Mouse (Mus musculus) limb, embryonic 14.5 days (tissue): ENCODE results near the gene Tango6. TPM values are rescaled to one million over a fixed set of nuclear protein-coding genes. Genes with fewer than 3 reads are reported as not detected.

Experiments used
- ATAC-seq: fragments of 200-750 bp; cut with Nextera tagmentation; 2 replicates; pipeline ENCODE4 v1.8.0; 2017; ENCODE audit warnings: low read depth, moderate number of reproducible peaks, moderate TSS enrichment; ENCODE audit not compliant: low FRiP score
- DNase-seq: peaks from one replicate; pipeline ENCODE4 v3.0.0-alpha.2; 2015; ENCODE audit warnings: low spot score
- H3K27ac ChIP-seq: fragments of 300-500 bp; sonication (generic); replicated peaks from 2 replicates; pipeline ENCODE4 v1.5.1; 2014; ENCODE audit warnings: low read depth, mild to moderate bottlenecking, low read length, moderate library complexity, mixed read lengths
- H3K27me3 ChIP-seq: fragments of 300-500 bp; sonication (generic); 2 replicates; pipeline ENCODE4 v1.6.1; 2014; ENCODE audit warnings: low read length, mixed read lengths; ENCODE audit not compliant: control insufficient read depth, insufficient read depth
- H3K36me3 ChIP-seq: fragments of 300-500 bp; sonication (generic); 2 replicates; pipeline ENCODE4 v1.6.1; 2014; ENCODE audit warnings: mild to moderate bottlenecking, low read length, moderate library complexity, mixed read lengths; ENCODE audit not compliant: control insufficient read depth, insufficient read depth
- H3K4me1 ChIP-seq: fragments of 300-500 bp; sonication (generic); 2 replicates; pipeline ENCODE4 v1.6.1; 2014; ENCODE audit warnings: antibody characterized with exemption, low read length, mixed read lengths; ENCODE audit not compliant: control insufficient read depth, insufficient read depth
- H3K4me2 ChIP-seq: fragments of 300-500 bp; sonication (generic); replicated peaks from 2 replicates; pipeline ENCODE4 v1.6.1; 2014; ENCODE audit warnings: low read depth, mild to moderate bottlenecking, low read length, moderate library complexity; ENCODE audit not compliant: severe bottlenecking
- H3K4me3 ChIP-seq: fragments of 300-500 bp; sonication (generic); replicated peaks from 2 replicates; pipeline ENCODE4 v1.5.1; 2014; ENCODE audit warnings: low read length
- H3K9ac ChIP-seq: fragments of 300-500 bp; sonication (generic); 2 replicates; pipeline ENCODE4 v1.6.1; 2014; ENCODE audit warnings: mild to moderate bottlenecking, low read depth, low read length, moderate library complexity; ENCODE audit not compliant: severe bottlenecking
- H3K9me3 ChIP-seq: fragments of 300-500 bp; sonication (generic); 2 replicates; pipeline ENCODE4 v1.6.1; 2016; ENCODE audit warnings: low read length; ENCODE audit not compliant: control insufficient read depth
- POLR2A ChIP-seq: fragments of 200-500 bp; IDR thresholded peaks from 2 replicates; pipeline ENCODE4 v1.8.0; 2012; ENCODE audit warnings: inconsistent platforms, mild to moderate bottlenecking, moderate library complexity, borderline replicate concordance; ENCODE audit not compliant: insufficient read depth, insufficient read length; ENCODE audit errors: extremely low read depth
- WGBS: fragments of 180-500 bp; shearing (Covaris S2); extraction: QIAGEN DNeasy Blood & Tissue Kit; methylation state at CpG from one replicate; pipeline ENCODE4 v1.1.7; 2014; 5-methylcytosine and 5-hydroxymethylcytosine counted together
- polyA plus RNA-seq, 2 experiments: library from polyadenylated mRNA; depleted of rRNA in 1 of 2; stranded (reverse) in 1 of 2; unstranded in 1 of 2; fragments of >200 nt; fragmentation: Nextera tagmentation in 1 of 2; extraction: Ambion mirVana in 1 of 2; gene quantifications; 2 replicates each; pipeline versions ENCODE4 v1.2.1 to v1.2.3; 2012 to 2014

Tango6 gene
- polyA plus RNA-seq, 2 experiments: 5.9 to 6.5 TPM

GRCm38 (mm10) chr8:106766736-106767135 lies 83.9 kb downstream of the Tango6 start:
- DNase-seq: no peak
- no peak overlapping the region for H3K27ac ChIP-seq
- no peaks in the 10 kb centered on the region for H3K27me3 ChIP-seq
- H3K4me2 ChIP-seq: no peak overlapping the region
- WGBS: 85% methylated on average over 5 of the region's 5 CpGs
- H3K36me3 ChIP-seq: no peaks in the 10 kb centered on the region
- H3K9me3 ChIP-seq: no peaks in the 10 kb centered on the region
- TF ChIP-seq POLR2A: no peak
- ATAC-seq: no peak
- H3K4me3 ChIP-seq: no peak overlapping the region
- no peak overlapping the region for H3K9ac ChIP-seq
- peaks cover 4% of the 10 kb centered on the region for H3K4me1 ChIP-seq

GRCm38 (mm10) chr8:106769147-106769805 lies 86.4 kb downstream of the Tango6 start:
- Histone ChIP-seq H3K9me3 (no peaks in the 10 kb centered on the region), H3K4me1 (no peaks in the 10 kb centered on the region), H3K4me3 (no peak overlapping the region), H3K36me3 (no peaks in the 10 kb centered on the region), H3K9ac (no peak overlapping the region), H3K27ac (no peak overlapping the region), H3K4me2 (no peak overlapping the region), H3K27me3 (no peaks in the 10 kb centered on the region)
- DNase-seq: no peak
- no peak for ATAC-seq
- WGBS: 75% methylated on average over 13 of the region's 13 CpGs
- TF ChIP-seq POLR2A: no peak

- ATAC-seq (no peak), DNase-seq (no peak)
- TF ChIP-seq POLR2A: no peak
- H3K9me3 ChIP-seq: no peaks in the 10 kb centered on the region
- H3K4me3 ChIP-seq: no peak overlapping the region
- H3K27ac ChIP-seq: no peak overlapping the region
- no peak overlapping the region for H3K9ac ChIP-seq
- no peaks in the 10 kb centered on the region for H3K27me3 ChIP-seq
- no peaks in the 10 kb centered on the region for H3K36me3 ChIP-seq
- 88% methylated on average over 9 of the region's 9 CpGs for whole genome bisulfite sequencing
- H3K4me1 ChIP-seq: no peaks in the 10 kb centered on the region
- no peak overlapping the region for H3K4me2 ChIP-seq
Observed at GRCm38 (mm10) chr8:106770596-106771179, 87.8 kb downstream of the Tango6 start.

GRCm38 (mm10) chr8:106772094-106772493 lies 89.2 kb downstream of the Tango6 start:
- H3K9ac ChIP-seq: no peak overlapping the region
- no peak overlapping the region for H3K27ac ChIP-seq
- DNase-seq: no peak
- H3K27me3 ChIP-seq: no peaks in the 10 kb centered on the region
- H3K9me3 ChIP-seq: no peaks in the 10 kb centered on the region
- no peak for TF ChIP-seq POLR2A
- H3K4me3 ChIP-seq: no peak overlapping the region
- ATAC-seq: no peak
- H3K36me3 ChIP-seq: no peaks in the 10 kb centered on the region
- H3K4me1 ChIP-seq: no peaks in the 10 kb centered on the region
- H3K4me2 ChIP-seq: no peak overlapping the region
- WGBS: 80% methylated on average over 6 of the region's 6 CpGs

- Histone ChIP-seq H3K27ac (no peak overlapping the region), H3K4me1 (no peaks in the 10 kb centered on the region), H3K9ac (no peak overlapping the region), H3K27me3 (no peaks in the 10 kb centered on the region), H3K4me2 (no peak overlapping the region), H3K9me3 (no peaks in the 10 kb centered on the region), H3K36me3 (no peaks in the 10 kb centered on the region), H3K4me3 (no peak overlapping the region)
- DNase-seq: no peak
- no peak for TF ChIP-seq POLR2A
- WGBS: 89% methylated on average over 3 of the region's 3 CpGs
- no peak for ATAC-seq
Observed at GRCm38 (mm10) chr8:106772501-106772900, 89.6 kb downstream of the Tango6 start.
